Mouse (Mus musculus) lung, embryonic 14.5 days (tissue): Measurements from ENCODE around the gene Ulk4. TPM values are rescaled to one million over a fixed set of nuclear protein-coding genes. Genes with fewer than 3 reads are reported as not detected.

Experiments
- ATAC-seq: fragments of 200-750 bp; cut with Nextera tagmentation; 2 replicates; pipeline ENCODE4 v1.8.0; 2017; ENCODE audit warnings: mild to moderate bottlenecking, moderate TSS enrichment, moderate library complexity; ENCODE audit not compliant: insufficient read depth
- DNase-seq: peaks from one replicate; pipeline ENCODE4 v3.0.0-alpha.2; 2015
- H3K27ac ChIP-seq: fragments of 300-500 bp; sonication (generic); 2 replicates; pipeline ENCODE4 v1.5.1; 2014; ENCODE audit warnings: low read depth, mild to moderate bottlenecking, moderate library complexity
- H3K27me3 ChIP-seq: fragments of 300-500 bp; sonication (generic); 2 replicates; pipeline ENCODE4 v1.6.1; 2014; ENCODE audit warnings: low read length, control low read depth; ENCODE audit not compliant: insufficient read depth
- H3K36me3 ChIP-seq: fragments of 300-500 bp; sonication (generic); 2 replicates; pipeline ENCODE4 v1.6.1; 2014; ENCODE audit warnings: control low read depth; ENCODE audit not compliant: insufficient read depth
- H3K4me1 ChIP-seq: fragments of 300-500 bp; sonication (generic); 2 replicates; pipeline ENCODE4 v1.6.1; 2014; ENCODE audit warnings: antibody characterized with exemption, control low read depth; ENCODE audit not compliant: insufficient read depth
- H3K4me2 ChIP-seq: fragments of 300-500 bp; sonication (generic); 2 replicates; pipeline ENCODE4 v1.6.1; 2014; ENCODE audit warnings: mild to moderate bottlenecking
- H3K4me3 ChIP-seq: fragments of 300-500 bp; sonication (generic); 2 replicates; pipeline ENCODE4 v1.5.1; 2014; ENCODE audit warnings: low read depth, low read length
- H3K9ac ChIP-seq: fragments of 300-500 bp; sonication (generic); 2 replicates; pipeline ENCODE4 v1.6.1; 2014
- H3K9me3 ChIP-seq: fragments of 300-500 bp; sonication (generic); 2 replicates; pipeline ENCODE4 v1.6.1; 2016; ENCODE audit warnings: low read depth, low read length, control low read depth
- CTCF ChIP-seq: IDR thresholded peaks from 2 replicates; pipeline ENCODE4 v1.5.1; 2016; ENCODE audit warnings: antibody characterized with exemption, low read depth
- WGBS: fragments of 180-500 bp; shearing (Covaris S2); extraction: QIAGEN DNeasy Blood & Tissue Kit; methylation state at CpG from one replicate; pipeline ENCODE4 v1.1.7; 2014; 5-methylcytosine and 5-hydroxymethylcytosine counted together
- polyA plus RNA-seq: library from polyadenylated mRNA; unstranded; fragments of >200 nt; fragmentation: Nextera tagmentation; extraction: Ambion mirVana; gene quantifications from 2 replicates; pipeline ENCODE4 v1.2.1, GENCODE M21; 2014

Gene Ulk4
- polyA plus RNA-seq, 1 experiment from 2014 or later, result 125 TPM

DNA sequence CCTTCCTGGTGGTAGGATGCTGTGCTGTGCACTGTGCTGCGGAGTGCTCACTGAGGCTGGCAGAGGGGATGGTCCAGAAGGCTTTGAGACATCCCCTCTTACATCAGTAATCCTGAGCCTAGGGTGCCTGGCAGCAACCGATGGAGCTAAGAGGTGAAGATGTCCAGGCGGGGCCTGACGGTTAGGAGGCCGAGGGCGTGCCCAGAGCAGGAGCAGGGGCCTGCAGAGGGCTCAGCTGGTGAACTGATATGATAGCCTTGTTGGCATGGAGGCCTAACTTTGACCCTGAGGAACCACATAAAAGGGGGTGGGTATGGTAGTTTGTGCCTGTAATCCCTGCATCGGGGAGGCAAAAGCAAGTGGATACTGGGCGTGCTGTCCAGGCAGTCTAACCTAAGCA lies 293.1 kb downstream of the Ulk4 start:
- ATAC-seq (no peak), DNase-seq (no peak)
- Histone ChIP-seq H3K9me3 (no peaks in the 10 kb centered on the region), H3K4me2 (no peak overlapping the region), H3K9ac (no peak overlapping the region), H3K27ac (no peak overlapping the region), H3K27me3 (no peaks in the 10 kb centered on the region), H3K36me3 (no peaks in the 10 kb centered on the region), H3K4me3 (no peak overlapping the region), H3K4me1 (peaks cover 11% of the 10 kb centered on the region; the same call in 1 of the 2 replicates)
- TF ChIP-seq CTCF, result no peak
- 87% methylated on average over 8 of the region's 8 CpGs for WGBS

DNA sequence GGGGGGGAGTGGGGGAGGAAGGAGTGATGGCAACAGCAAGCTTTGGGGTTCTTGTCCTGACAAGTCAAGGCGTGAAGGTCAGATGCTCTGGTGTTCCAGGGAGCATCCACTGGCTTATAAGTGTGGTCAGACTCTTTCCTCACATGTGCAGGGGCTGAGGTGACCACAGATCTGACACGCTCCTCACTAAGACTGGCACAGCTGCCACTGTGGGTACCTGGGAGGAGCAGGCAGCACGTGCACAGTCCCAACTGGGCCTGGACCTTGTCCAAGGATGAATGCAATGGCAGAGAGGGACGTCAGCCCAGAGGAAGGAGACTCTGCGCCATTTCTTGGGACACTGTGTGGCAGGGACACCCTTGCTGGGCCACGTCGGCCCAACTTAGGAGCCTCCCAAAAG lies 295.2 kb downstream of the Ulk4 start:
- DNase-seq (no peak), ATAC-seq (no peak)
- H3K9me3 ChIP-seq, result no peaks in the 10 kb centered on the region
- no peak overlapping the region for H3K4me2 ChIP-seq
- H3K9ac ChIP-seq, result no peak overlapping the region
- WGBS, result 72% methylated on average over 7 of the region's 7 CpGs
- no peaks in the 10 kb centered on the region for H3K27me3 ChIP-seq
- no peak overlapping the region for H3K4me3 ChIP-seq
- TF ChIP-seq CTCF, result no peak
- H3K4me1 ChIP-seq, result no peaks in the 10 kb centered on the region
- no peak overlapping the region for H3K27ac ChIP-seq
- no peaks in the 10 kb centered on the region for H3K36me3 ChIP-seq

DNA sequence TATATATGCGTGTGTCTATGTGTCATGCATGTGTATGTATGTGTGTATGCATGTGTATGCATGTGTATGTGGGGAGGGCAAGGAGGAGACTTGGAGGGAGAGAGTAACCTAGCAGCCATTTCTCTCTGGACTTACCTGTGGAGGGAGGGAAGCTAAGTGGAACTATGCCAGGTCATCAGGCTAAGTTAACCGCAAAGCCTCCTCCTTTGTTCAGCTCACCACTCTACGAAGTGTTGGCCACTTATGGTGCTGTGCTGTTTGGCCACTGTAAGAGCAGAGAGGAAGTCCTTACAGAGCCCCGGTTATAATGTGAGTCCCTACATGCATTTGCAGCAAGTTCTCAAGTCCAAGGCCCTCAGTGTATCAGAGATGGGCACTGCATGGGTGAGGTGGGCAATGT lies 300.1 kb downstream of the Ulk4 start:
- Histone ChIP-seq H3K27me3 (no peaks in the 10 kb centered on the region), H3K36me3 (no peaks in the 10 kb centered on the region), H3K9ac (no peak overlapping the region), H3K4me3 (no peak overlapping the region), H3K4me1 (no peaks in the 10 kb centered on the region), H3K9me3 (no peaks in the 10 kb centered on the region), H3K4me2 (no peak overlapping the region), H3K27ac (no peak overlapping the region)
- ATAC-seq (no peak), DNase-seq (no peak)
- no peak for TF ChIP-seq CTCF
- 85% methylated on average over 4 of the region's 4 CpGs for WGBS

DNA sequence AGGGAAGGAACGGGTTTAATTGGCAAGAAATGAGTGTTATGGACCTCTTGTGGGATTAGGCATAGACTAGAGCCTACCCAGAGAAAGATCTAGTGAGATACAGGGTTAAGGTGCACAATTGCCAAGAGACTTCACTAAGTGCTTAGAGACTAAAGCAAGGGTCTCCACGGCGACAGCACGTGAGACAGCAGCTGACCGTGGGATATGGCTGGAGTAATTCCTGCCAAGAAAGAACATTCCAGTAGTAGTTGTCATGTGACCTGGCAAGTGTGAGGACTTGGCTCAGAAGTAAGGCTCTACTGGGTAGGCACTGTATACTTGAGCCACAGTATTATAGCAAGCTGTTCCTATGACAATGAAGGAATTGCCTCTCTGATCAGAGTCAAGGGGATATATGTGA lies 300.8 kb downstream of the Ulk4 start:
- no peak overlapping the region for H3K9ac ChIP-seq
- no peak for TF ChIP-seq CTCF
- H3K27ac ChIP-seq, result no peak overlapping the region
- DNase-seq, result peak; percentile 77
- H3K4me1 ChIP-seq, result no peaks in the 10 kb centered on the region
- H3K4me3 ChIP-seq, result no peak overlapping the region
- H3K36me3 ChIP-seq, result no peaks in the 10 kb centered on the region
- ATAC-seq, result peak; percentile 82
- WGBS, result 45% methylated on average over 5 of the region's 5 CpGs
- H3K4me2 ChIP-seq, result no peak overlapping the region
- H3K9me3 ChIP-seq, result no peaks in the 10 kb centered on the region
- H3K27me3 ChIP-seq, result no peaks in the 10 kb centered on the region

DNA sequence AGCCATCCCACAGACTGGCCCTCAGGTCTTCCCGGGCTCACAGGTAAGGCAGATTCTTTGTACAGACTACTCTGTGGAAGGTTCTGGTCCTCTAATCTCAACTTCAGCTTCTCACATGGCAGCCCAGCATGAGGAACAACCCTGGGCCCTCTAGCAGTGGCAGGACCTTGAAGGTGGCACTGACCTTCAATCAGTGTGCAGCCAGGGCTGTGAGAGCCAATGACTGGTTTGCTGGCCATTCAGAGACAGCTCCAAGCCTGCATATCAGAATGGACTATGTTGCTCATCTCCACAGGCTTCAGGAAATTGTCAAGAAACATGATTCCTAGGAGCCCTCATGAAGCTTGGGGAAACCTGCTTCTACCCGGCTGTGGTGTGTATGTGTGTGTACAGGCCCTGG lies 302.8 kb downstream of the Ulk4 start:
- Histone ChIP-seq H3K4me1 (no peaks in the 10 kb centered on the region), H3K27ac (no peak overlapping the region), H3K9ac (no peak overlapping the region), H3K4me2 (no peak overlapping the region), H3K4me3 (no peak overlapping the region), H3K27me3 (no peaks in the 10 kb centered on the region), H3K9me3 (no peaks in the 10 kb centered on the region), H3K36me3 (peaks cover 9% of the 10 kb centered on the region; the same call in 1 of the 2 replicates)
- ATAC-seq (no peak), DNase-seq (no peak)
- WGBS, result 68% methylated on average over 2 of the region's 2 CpGs
- TF ChIP-seq CTCF, result no peak

DNA sequence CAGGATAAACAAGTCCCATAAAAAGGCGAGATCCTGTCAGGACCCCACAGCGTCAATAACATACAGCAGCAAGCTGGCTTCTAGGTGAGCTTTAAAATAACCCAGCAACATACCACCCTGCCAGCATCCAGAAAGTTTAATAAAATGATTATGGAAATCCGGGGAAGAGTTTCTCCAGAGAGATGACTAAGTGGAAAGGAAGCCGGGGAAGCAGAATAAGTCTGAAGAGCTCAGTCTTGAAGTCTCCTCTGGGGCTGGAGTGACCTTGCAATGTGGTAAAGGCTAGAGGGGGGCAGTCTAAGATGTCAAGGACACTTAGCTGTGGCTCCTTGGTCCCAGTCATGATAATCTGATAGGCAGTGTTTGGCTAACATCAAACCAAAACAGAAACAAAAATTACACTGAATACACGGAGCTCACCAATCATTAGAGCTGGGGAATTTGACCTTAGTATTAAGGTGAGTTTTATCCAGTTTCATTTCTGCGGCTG lies 303.9 kb downstream of the Ulk4 start:
- DNase-seq, result no peak
- Histone ChIP-seq H3K4me1 (no peaks in the 10 kb centered on the region), H3K27me3 (no peaks in the 10 kb centered on the region), H3K4me2 (no peak overlapping the region), H3K36me3 (peaks cover 20% of the 10 kb centered on the region), H3K4me3 (no peak overlapping the region), H3K9ac (no peak overlapping the region), H3K9me3 (no peaks in the 10 kb centered on the region), H3K27ac (no peak overlapping the region)
- 53% methylated on average over 6 of the region's 6 CpGs for WGBS
- ATAC-seq, result no peak
- TF ChIP-seq CTCF, result no peak

DNA sequence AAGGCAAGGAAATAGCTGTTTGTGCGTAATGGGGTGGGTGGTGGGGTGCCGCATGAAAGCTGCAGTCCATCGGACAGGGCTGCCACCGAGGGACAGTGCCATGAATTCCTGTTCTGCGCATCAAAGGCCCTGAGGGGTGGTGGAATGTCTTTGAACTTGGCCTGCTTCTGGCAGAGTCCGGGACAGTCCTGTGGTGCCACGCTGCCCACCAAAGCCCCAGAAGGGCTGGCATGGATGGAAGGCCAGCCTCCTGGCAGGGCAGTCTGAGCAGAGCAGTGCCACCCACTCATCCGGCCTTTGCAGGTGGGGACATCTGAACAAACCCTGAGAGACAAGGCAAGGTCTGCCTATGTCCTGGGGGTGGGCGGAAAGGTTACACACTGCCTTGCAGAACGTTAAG lies 312.0 kb downstream of the Ulk4 start:
- no peak for TF ChIP-seq CTCF
- no peak overlapping the region for H3K4me2 ChIP-seq
- ATAC-seq (no peak), DNase-seq (no peak)
- H3K27ac ChIP-seq, result no peak overlapping the region
- no peaks in the 10 kb centered on the region for H3K9me3 ChIP-seq
- H3K36me3 ChIP-seq, result peaks cover 98% of the 10 kb centered on the region
- 87% methylated on average over 10 of the region's 10 CpGs for WGBS
- H3K9ac ChIP-seq, result no peak overlapping the region
- no peak overlapping the region for H3K4me3 ChIP-seq
- H3K27me3 ChIP-seq, result no peaks in the 10 kb centered on the region
- no peaks in the 10 kb centered on the region for H3K4me1 ChIP-seq

DNA sequence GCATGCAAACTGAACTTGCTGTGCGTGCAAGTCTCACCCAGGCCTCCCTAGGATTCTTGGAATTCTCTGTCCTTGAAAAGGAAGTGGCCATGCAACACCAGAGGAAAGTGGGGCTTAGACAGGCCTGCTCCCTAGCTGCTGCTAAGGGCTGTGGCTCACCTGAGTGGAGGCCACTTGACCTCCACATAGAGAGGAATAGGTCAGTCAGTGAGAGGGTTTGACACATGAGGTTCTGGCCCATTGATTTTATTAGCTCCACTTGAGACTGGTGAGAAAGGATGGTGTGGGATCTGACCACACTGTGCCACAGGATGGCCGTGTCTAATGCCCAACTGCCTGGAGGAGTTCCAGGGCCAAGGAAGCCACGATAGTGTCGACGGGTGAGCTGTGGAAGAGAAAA lies 312.8 kb downstream of the Ulk4 start:
- Histone ChIP-seq H3K4me1 (no peaks in the 10 kb centered on the region), H3K4me3 (no peak overlapping the region), H3K9ac (no peak overlapping the region), H3K27ac (no peak overlapping the region), H3K36me3 (peaks cover 98% of the 10 kb centered on the region), H3K27me3 (no peaks in the 10 kb centered on the region), H3K9me3 (no peaks in the 10 kb centered on the region), H3K4me2 (no peak overlapping the region)
- no peak for DNase-seq
- TF ChIP-seq CTCF, result no peak
- 66% methylated on average over 5 of the region's 5 CpGs for WGBS
- ATAC-seq, result no peak
